Mouse (Mus musculus): ENCODE results near the gene Mt2.

The Mt2 gene

DNA sequence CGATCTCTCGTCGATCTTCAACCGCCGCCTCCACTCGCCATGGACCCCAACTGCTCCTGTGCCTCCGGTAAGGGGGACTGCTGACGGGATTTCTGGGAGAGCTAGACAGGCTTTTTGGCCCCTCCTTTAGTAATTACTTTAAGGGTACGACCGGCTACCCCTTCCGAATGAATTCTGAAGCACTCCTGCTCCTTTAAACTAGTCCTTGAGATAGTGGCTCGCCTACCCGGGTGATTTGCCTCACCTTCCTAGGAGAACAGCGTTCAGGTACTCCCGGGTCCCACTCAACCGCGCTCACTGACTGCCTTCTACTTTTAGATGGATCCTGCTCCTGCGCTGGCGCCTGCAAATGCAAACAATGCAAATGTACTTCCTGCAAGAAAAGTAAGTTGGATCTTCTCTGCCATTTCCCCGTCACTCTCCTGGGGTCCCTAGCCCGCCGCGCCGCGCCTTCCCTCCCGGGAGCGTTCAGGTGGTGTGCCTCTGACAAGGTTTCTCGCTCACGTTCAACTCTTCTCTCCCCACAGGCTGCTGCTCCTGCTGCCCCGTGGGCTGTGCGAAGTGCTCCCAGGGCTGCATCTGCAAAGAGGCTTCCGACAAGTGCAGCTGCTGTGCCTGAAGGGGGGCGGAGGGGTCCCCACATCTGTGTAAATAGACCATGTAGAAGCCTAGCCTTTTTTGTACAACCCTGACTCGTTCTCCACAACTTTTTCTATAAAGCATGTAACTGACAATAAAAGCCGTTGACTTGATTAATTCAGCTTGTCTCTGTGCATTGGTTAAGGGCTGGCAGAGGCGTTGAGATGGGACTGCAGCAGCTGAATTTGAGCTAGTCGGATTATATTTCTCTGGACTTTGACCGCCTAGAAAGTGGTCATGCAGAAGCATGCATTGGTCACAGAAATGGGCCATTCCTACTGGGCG lies 607 bp downstream of the Mt2 start:
- peak in 1 of 2 experiments; percentile 31 for DNase-seq (ENCODE audit: low spot score in 2 of 2)

DNA sequence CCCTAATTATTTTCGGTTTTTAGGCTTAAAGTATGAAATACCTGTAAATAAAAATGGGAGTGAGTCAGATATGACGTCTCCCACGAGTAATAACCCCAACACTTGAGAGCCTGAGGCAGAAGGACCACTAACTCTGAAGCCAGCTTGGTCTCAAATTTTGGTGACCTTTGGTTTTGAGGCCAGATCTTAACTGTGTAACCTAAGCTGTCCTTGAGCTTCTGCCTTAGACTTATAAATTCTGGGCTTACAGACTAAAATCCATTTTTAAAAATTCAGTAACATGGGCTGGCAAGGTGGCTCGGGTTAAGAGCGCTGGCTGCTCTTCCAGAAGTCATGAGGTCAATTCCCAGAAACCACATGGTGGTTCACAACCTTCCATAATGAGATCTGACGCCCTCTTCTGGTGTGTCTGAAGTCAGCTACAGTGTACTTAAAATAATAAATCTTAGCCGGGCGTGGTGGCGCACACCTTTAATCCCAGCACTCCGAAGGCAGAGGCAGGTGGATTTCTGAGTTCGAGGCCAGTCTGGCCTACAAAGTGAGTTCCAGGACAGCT lies 1.5 kb downstream of the Mt2 start:
- no peak for DNase-seq (ENCODE audit: low spot score in 2 of 2)

DNA sequence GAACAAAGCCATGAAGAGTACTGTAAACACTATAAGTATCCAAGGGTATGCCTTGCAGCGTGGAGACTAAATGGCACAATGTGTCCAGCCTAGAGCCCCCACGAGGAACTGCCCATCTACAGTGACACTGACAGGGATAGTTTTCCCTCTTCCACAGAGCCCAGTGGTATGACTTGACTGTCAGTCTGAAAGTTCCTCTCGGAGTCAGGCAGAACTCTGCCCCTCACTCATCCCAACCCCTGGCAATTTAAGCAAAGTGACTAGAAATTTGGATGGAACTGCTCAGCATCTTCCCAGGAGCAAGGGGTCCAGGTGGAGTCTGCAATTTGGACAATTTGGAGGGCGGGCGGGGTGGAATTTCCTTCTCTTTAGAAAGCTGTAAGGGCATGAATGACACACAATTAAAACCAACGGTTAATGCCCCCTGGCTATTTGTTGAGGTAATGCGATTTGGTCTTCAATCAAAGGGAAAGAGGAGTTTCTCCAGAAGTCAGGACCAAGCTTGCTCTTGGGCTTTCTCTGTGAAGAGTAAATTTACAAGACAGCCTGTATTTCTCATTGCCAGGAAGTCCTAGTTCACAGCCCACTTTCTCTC lies 2.3 kb downstream of the Mt2 start:
- no peak for DNase-seq (ENCODE audit: low spot score in 2 of 2)

- no peak for DNase-seq (ENCODE audit: low spot score in 2 of 2)
Observed at GRCm38 (mm10) chr8:94177716-94178390, 5.4 kb downstream of the Mt2 start.

DNA sequence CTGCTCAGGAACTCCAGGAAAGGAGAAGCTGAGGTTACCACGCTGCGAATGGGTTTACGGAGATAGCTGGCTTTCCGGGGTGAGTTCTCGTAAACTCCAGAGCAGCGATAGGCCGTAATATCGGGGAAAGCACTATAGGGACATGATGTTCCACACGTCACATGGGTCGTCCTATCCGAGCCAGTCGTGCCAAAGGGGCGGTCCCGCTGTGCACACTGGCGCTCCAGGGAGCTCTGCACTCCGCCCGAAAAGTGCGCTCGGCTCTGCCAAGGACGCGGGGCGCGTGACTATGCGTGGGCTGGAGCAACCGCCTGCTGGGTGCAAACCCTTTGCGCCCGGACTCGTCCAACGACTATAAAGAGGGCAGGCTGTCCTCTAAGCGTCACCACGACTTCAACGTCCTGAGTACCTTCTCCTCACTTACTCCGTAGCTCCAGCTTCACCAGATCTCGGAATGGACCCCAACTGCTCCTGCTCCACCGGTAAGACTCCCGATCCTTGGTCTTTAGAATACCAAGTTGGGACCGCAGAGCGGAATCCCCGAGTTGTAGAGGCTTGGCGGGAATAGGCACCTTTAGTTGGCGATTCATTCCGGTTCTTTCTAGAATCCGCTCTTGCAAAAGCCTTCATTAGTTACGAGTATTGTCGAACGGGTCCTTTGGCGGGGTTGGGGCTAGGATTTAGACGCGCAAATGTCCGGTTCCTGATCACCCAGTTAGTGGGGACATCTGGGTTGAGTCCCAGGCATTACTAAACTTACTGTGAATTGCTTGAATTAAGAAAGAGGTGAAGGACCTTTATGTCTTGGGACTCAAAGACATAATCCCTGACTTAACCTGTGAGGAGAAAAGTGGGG lies 6.6 kb downstream of the Mt2 start, which contains the start of gene Mt1:
Gene Mt1 (plus strand): TSS at position 226 of the 856 bp plus-strand sequence.
- DNase-seq (ENCODE audit: low spot score in 2 of 2) = peak; percentile 81 to 95

GRCm38 (mm10) chr8:94179713-94180560 lies 7.5 kb downstream of the Mt2 start:
- no peak for DNase-seq (ENCODE audit: low spot score in 2 of 2)

- no peak for DNase-seq (ENCODE audit: low spot score in 2 of 2)
Observed at GRCm38 (mm10) chr8:94180561-94180908, 8.1 kb downstream of the Mt2 start.

- DNase-seq (ENCODE audit: low spot score in 2 of 2) = no peak
Observed at GRCm38 (mm10) chr8:94182055-94182929, 9.8 kb downstream of the Mt2 start.

DNA sequence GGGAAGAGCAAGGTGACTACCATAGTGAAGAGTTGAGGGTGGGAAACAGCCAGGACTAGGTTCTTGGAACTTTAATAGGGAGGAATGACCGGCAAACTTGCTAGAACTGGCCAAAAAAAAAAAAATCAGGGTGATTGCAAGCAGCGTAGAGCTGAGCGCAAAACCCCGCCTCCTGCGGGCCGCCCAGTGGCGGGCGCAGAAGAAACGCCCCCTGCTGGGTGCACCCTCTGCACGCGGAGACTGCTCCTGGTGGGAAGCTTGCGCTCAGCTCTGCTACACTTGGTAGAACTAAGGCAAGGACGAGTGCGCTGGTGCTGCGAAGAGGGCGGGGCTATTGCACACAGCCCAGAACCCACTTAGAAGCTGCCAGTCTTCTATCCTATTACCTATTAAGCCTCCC lies 10.7 kb downstream of the Mt2 start:
- peak; percentile 59 to 87 for DNase-seq (ENCODE audit: low spot score in 2 of 2)

- no peak for DNase-seq (ENCODE audit: low spot score in 2 of 2)
Observed at GRCm38 (mm10) chr8:94184357-94184843, 11.9 kb downstream of the Mt2 start.

DNA sequence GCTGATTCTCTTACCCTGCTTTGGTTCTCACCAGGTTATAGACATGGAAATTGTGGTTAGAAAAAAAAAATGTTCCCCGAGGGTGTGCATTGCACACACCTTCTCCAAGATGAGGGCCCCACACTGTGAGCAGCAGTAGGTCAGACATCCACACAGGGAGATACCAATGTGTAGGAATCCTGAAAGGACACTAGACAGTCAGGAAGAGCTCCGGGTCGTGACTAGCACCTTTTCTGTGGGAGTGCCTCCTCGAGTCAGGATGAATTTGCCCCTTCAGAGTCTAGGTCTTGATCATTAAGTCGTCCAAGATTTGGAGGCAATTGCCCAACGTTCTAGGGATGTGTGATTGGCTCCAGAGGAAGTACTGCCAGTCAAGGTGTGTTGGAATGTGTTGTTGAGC lies 13.3 kb downstream of the Mt2 start:
- DNase-seq (ENCODE audit: low spot score in 2 of 2) = no peak

DNA sequence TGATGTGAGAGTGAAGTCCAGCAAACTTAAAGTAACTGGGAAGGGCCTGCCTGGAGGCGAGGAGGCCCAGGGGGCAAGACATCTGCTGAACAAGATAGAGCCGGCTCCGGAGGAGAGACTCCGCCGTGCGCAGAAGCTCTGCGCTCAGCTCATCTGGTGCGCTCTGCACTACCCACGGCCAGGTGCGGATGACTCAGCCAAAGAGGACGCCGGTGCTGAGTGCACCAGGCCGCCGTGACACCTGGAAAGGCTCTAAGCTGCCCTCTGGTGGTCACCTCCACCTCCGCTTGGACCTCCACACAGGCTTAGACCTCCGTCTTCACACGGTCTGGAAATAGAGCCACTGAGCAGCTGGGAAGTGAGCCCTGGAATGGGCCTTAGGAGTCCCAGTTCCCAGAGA lies 14.1 kb downstream of the Mt2 start:
- DNase-seq (ENCODE audit: low spot score in 2 of 2) = peak; percentile 75 to 84

DNA sequence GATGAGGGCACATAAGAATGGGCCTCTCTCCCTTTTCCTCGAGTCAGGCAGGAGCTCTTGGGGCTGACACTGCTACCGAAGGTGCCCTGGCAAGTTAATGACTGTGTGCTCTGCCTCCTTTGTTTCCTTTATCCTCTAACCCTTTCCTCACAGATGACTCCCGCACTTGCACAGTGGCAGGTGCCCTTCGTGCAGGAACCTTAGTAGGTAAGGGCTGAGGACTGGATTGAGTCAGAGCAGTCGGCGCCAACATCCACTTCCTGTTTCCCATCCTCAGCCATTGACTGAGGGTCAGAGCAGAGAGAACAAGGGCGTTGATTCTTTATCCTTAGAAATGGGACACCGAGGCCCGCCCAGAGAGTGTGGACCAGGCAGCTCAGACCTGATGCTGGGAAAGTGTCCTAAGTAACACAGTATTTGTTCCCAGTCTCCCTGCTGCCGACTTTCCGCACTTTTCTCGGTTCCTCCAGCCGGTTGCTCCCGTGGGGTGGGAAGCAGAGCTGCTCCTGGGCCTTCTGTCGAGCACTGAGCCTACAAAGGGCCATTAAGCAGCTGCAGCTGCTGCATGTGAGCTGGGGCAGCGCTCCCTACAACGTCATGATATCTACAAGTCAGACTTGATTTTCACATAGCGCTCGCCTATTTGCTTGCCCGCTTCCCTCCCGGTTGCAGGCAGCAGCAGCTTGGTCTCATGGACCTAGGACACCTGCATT lies 15.0 kb downstream of the Mt2 start:
- no peak for DNase-seq (ENCODE audit: low spot score in 2 of 2)

- peak in 1 of 2 experiments; percentile 71 for DNase-seq (ENCODE audit: low spot score in 2 of 2)
Observed at GRCm38 (mm10) chr8:94189275-94190031, 17.0 kb downstream of the Mt2 start.

GRCm38 (mm10) chr8:94191101-94191691 lies 18.7 kb downstream of the Mt2 start:
- DNase-seq (ENCODE audit: low spot score in 2 of 2) = peak; percentile 59 to 82

- no peak for DNase-seq (ENCODE audit: low spot score in 2 of 2)
Observed at GRCm38 (mm10) chr8:94192926-94193325, 20.5 kb downstream of the Mt2 start.

DNA sequence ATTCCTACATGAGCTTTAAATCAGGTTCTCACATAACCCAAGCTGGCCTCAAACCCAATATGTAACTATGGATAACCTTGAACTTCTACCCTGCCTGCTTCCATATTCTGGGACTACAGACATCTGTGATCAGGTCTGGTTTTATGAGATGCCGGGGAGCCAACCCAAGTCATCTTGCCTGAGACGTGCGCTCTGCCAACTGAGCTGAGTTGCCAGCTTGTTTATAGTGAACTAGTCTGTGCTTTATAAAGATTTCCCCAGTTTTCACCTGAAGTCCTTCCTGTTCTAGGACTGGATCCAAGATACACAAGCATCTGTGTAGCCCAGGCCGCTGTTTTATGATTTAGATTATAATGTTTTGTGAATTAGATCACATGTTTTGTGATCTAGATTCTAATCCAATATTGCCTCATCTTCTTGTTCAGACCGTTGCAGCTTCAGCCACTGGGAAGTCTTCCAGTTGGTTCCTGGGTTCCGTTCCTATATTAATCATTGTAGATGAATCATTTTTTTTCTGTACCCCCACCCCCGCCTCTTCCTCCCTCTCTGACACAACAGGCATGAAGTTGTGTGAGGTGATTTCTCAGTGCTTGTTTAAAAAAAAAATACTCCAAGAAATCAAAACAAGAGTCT lies 22.2 kb downstream of the Mt2 start:
- peak in 1 of 2 experiments; percentile 65 for DNase-seq (ENCODE audit: low spot score in 2 of 2)
